Mouse (Mus musculus) liver, embryonic 16.5 days (tissue): Measurements from ENCODE around the gene Fcgr4. TPM values are rescaled to one million over a fixed set of nuclear protein-coding genes. Genes with fewer than 3 reads are reported as not detected.
A peak's percentile ranks its signal among the peaks of the same experiment; 100 is the strongest.
"Not testable (repeated sequence)": the region's sequence is repeated elsewhere in the genome, so short reads cannot be mapped to it uniquely, and the experiment has no call there.

Experiments
- ATAC-seq: fragments of 200-750 bp; cut with Nextera tagmentation; 2 replicates; pipeline ENCODE4 v1.8.0; 2017; ENCODE audit warnings: low read depth, mild to moderate bottlenecking, moderate number of reproducible peaks, moderate library complexity
- H3K27ac ChIP-seq: fragments of 300-500 bp; sonication (generic); 2 replicates; pipeline ENCODE4 v1.5.1; 2014; ENCODE audit warnings: mild to moderate bottlenecking, low read length
- H3K27me3 ChIP-seq: fragments of 300-500 bp; sonication (generic); 2 replicates; pipeline ENCODE4 v1.6.1; 2014; ENCODE audit warnings: low read depth, low read length, mixed read lengths; ENCODE audit not compliant: control insufficient read depth, insufficient read depth
- H3K36me3 ChIP-seq: fragments of 300-500 bp; sonication (generic); 2 replicates; pipeline ENCODE4 v1.6.1; 2014; ENCODE audit warnings: mild to moderate bottlenecking; ENCODE audit not compliant: control insufficient read depth, insufficient read depth
- H3K4me1 ChIP-seq: fragments of 300-500 bp; sonication (generic); 2 replicates; pipeline ENCODE4 v1.6.1; 2014; ENCODE audit warnings: low read depth, low read length, mixed read lengths; ENCODE audit not compliant: control insufficient read depth
- H3K4me2 ChIP-seq: fragments of 300-500 bp; sonication (generic); 2 replicates; pipeline ENCODE4 v1.6.1; 2014; ENCODE audit warnings: low read depth, low read length, mixed read lengths
- H3K4me3 ChIP-seq: fragments of 300-500 bp; sonication (generic); 2 replicates; pipeline ENCODE4 v1.5.1; 2014; ENCODE audit warnings: low read depth, mild to moderate bottlenecking, low read length
- H3K9ac ChIP-seq: fragments of 300-500 bp; sonication (generic); 2 replicates; pipeline ENCODE4 v1.6.1; 2014; ENCODE audit warnings: low read depth, low read length
- H3K9me3 ChIP-seq: fragments of 300-500 bp; sonication (generic); replicated peaks from 2 replicates; pipeline ENCODE4 v1.6.1; 2016; ENCODE audit warnings: low read length; ENCODE audit not compliant: control insufficient read depth
- WGBS: fragments of 180-500 bp; shearing (Covaris S2); extraction: QIAGEN DNeasy Blood & Tissue Kit; methylation state at CpG from one replicate; pipeline ENCODE4 v1.1.7; 2014; ENCODE audit not compliant: insufficient replicate concordance; 5-methylcytosine and 5-hydroxymethylcytosine counted together
- microRNA-seq: library from miRNA; unstranded; fragments of <30 nt; microRNA quantifications from one replicate; pipeline ENCODE4, GENCODE M21; 2016
- polyA plus RNA-seq: library from polyadenylated mRNA; unstranded; fragments of >200 nt; fragmentation: Nextera tagmentation; extraction: Ambion mirVana; gene quantifications from 2 replicates; pipeline ENCODE4 v1.2.1, GENCODE M21; 2015

Gene Fcgr4
- polyA plus RNA-seq, 1 experiment from 2014 or later = 4.3 TPM

DNA sequence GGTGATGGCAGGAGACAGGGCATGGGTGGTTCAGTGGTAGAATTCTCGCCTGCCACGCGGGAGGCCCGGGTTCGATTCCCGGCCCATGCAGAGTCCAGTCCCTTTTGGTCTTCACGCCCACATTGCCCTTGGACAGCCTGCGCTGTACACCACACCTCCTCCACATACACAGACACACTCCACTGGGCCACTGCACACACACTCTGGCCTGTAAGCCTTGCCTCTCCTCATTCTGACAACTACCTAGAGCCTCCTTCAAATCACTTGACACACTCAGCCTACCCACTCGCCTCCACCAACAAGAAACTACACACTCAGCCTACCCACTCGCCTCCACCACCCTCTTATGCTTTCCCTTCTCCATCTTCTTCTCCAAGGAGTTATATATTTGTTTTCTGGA lies 55.6 kb downstream of the Fcgr4 start:
- not testable (repeated sequence) for H3K27ac ChIP-seq, H3K4me1 ChIP-seq, H3K4me3 ChIP-seq, H3K9me3 ChIP-seq, H3K36me3 ChIP-seq, H3K4me2 ChIP-seq, H3K9ac ChIP-seq
- peak; percentile 65 for ATAC-seq
- peaks cover 36% of the 10 kb centered on the region for H3K27me3 ChIP-seq
- WGBS = 18% methylated on average over 4 of the region's 10 CpGs

GRCm38 (mm10) chr1:171076176-171076575 lies 57.5 kb downstream of the Fcgr4 start:
- H3K4me1 ChIP-seq, ATAC-seq, H3K4me3 ChIP-seq, H3K4me2 ChIP-seq, H3K27ac ChIP-seq, H3K36me3 ChIP-seq, H3K9ac ChIP-seq, H3K9me3 ChIP-seq: not testable (repeated sequence)
- H3K27me3 ChIP-seq = peaks cover 26% of the 10 kb centered on the region
- 50% methylated on average over 3 of the region's 5 CpGs for WGBS

- H3K27me3 ChIP-seq = peaks cover 26% of the 10 kb centered on the region
- not testable (repeated sequence) for H3K9me3 ChIP-seq, H3K36me3 ChIP-seq, H3K4me1 ChIP-seq, H3K4me3 ChIP-seq, ATAC-seq, H3K4me2 ChIP-seq, H3K9ac ChIP-seq, H3K27ac ChIP-seq
- 38% methylated on average over 5 of the region's 5 CpGs for WGBS
Measured at GRCm38 (mm10) chr1:171077192-171077591, 58.5 kb downstream of the Fcgr4 start.

- H3K9me3 ChIP-seq, H3K4me1 ChIP-seq, H3K4me2 ChIP-seq, H3K9ac ChIP-seq, H3K27ac ChIP-seq, H3K4me3 ChIP-seq, H3K36me3 ChIP-seq, ATAC-seq: not testable (repeated sequence)
- H3K27me3 ChIP-seq = peaks cover 26% of the 10 kb centered on the region
- WGBS = 4% methylated on average over 17 of the region's 27 CpGs
Measured at GRCm38 (mm10) chr1:171077955-171078354, 59.2 kb downstream of the Fcgr4 start.

- not testable (repeated sequence) for H3K9me3 ChIP-seq, H3K4me1 ChIP-seq, ATAC-seq, H3K4me3 ChIP-seq, H3K36me3 ChIP-seq, H3K4me2 ChIP-seq, H3K9ac ChIP-seq, H3K27ac ChIP-seq
- peaks cover 26% of the 10 kb centered on the region for H3K27me3 ChIP-seq
- WGBS = 21% methylated on average over 11 of the region's 12 CpGs
Measured at GRCm38 (mm10) chr1:171078419-171078818, 59.7 kb downstream of the Fcgr4 start.

DNA sequence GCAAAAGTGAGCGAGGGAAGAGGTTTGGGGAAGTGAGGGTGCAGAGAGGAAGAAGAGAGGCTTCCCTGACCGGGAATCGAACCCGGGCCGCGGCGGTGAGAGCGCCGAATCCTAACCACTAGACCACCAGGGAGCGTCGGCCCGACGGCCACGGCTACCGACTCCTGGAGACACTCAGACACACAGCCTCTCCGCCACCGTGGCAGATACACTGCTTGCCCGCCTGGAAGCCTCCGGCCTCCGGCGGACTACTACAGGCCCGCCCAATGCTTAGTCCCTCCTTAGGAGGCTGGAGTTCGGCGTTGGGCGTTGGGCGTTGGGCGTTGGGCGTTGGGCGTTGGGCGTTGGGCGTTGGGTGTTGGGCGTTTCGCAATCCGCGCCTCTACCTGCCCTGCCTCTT lies 60.6 kb downstream of the Fcgr4 start:
- H3K4me2 ChIP-seq, H3K27ac ChIP-seq, H3K9me3 ChIP-seq, H3K4me3 ChIP-seq, H3K4me1 ChIP-seq, H3K36me3 ChIP-seq, H3K9ac ChIP-seq: not testable (repeated sequence)
- WGBS = 0% methylated on average over 1 of the region's 35 CpGs
- H3K27me3 ChIP-seq = peaks cover 20% of the 10 kb centered on the region
- ATAC-seq = peak; percentile 69

Small RNAs within 50 kb of the gene (microRNA-seq; reads per million reads assigned to microRNA genes)
- not detected for gene Gm27552
- 12.6 reads per million, percentile 31 among the genes with 10 or more reads in this experiment for gene Mir6546

Other genes with a start within 250 kb of the Fcgr4 start
- gene Atf6, start 151.1 kb upstream of the Fcgr4 start, polyA plus RNA-seq = 6.4 and 6.9 TPM in 2 replicates
- 0.42 and 0.44 TPM in 2 replicates for gene Gm26620, start 133.9 kb upstream of the Fcgr4 start, polyA plus RNA-seq
- 20.5 and 21.4 TPM in 2 replicates for gene Dusp12, start 133.4 kb upstream of the Fcgr4 start, polyA plus RNA-seq
- gene Fcrlb, start 106.0 kb upstream of the Fcgr4 start, polyA plus RNA-seq = 0.06 and 0.07 TPM in 2 replicates
- gene Fcrla, start 91.3 kb upstream of the Fcgr4 start, polyA plus RNA-seq = 0.67 and 1.3 TPM in 2 replicates
- gene Fcgr2b, start 42.4 kb upstream of the Fcgr4 start, polyA plus RNA-seq = 6.1 and 6.7 TPM in 2 replicates
- 28.6 and 30.3 TPM in 2 replicates for gene Fcgr3, start 46.0 kb downstream of the Fcgr4 start, polyA plus RNA-seq
- 1.8 and 2.1 TPM in 2 replicates for gene Cfap126, start 95.0 kb downstream of the Fcgr4 start, polyA plus RNA-seq
- gene Sdhc, start 131.7 kb downstream of the Fcgr4 start, polyA plus RNA-seq = 137 and 164 TPM in 2 replicates
- gene Mpz, start 131.8 kb downstream of the Fcgr4 start, polyA plus RNA-seq = 0.04 TPM in 1 of 2 replicates, not detected in the other
- 2.5 and 2.6 TPM in 2 replicates for gene Pcp4l1, start 177.3 kb downstream of the Fcgr4 start, polyA plus RNA-seq
- gene Nr1i3, start 195.1 kb downstream of the Fcgr4 start, polyA plus RNA-seq = 2.2 and 2.4 TPM in 2 replicates
- gene Tomm40l, start 203.6 kb downstream of the Fcgr4 start, polyA plus RNA-seq = 11.8 and 14.9 TPM in 2 replicates
- gene Apoa2, start 206.1 kb downstream of the Fcgr4 start, polyA plus RNA-seq = 8,709 and 8,864 TPM in 2 replicates
- 111 and 128 TPM in 2 replicates for gene Fcer1g, start 215.4 kb downstream of the Fcgr4 start, polyA plus RNA-seq
- 0.48 and 0.64 TPM in 2 replicates for gene Adamts4, start 231.5 kb downstream of the Fcgr4 start, polyA plus RNA-seq
- 138 and 143 TPM in 2 replicates for gene Ndufs2, start 232.5 kb downstream of the Fcgr4 start, polyA plus RNA-seq